In the genomic region with DNA sequence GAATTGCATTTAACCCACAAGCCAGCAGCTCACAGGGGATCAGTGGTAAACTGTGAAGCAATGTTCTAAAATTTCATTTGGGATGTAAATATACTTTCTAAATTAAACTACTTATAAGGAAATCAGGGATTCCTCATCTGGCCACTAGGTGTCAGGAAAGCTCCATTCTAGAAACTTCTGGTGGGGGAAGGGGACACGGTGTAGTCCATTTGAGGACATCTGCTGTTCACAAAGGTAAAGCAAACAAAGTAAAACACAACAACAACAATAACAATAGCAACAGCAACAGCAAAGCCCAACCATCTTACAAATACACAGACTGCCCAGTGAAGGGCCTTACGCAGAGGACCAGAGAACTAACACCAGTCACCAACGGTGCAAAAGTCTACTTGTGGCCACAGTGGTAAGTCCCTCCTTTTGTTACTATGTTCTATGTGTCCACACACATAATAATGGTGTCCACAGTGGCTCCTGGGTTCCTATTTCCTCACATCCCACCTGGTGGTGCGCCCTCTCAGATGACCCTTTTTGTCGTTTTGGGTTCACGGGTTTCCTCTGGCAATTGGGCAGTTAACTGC, we compare ENCODE assay signal across 8 mouse cellular contexts.
A peak's percentile ranks its signal among the peaks of the same experiment; 100 is the strongest.
DNase-seq lines count a peak whose midpoint lies in the region; ATAC-seq and TF ChIP-seq lines count a peak whose summit lies in the region.

No protein-coding gene starts in this region.

- no peaks in the 10 kb centered on the region for H3K36me3 ChIP-seq in hindbrain, embryonic 10.5 days
- no peaks in the 10 kb centered on the region for H3K36me3 ChIP-seq in hindbrain, embryonic 12.5 days
- no peaks in the 10 kb centered on the region for H3K36me3 ChIP-seq in liver, embryonic 14.5 days (replicated peaks; ENCODE audit: control insufficient read depth, insufficient read depth, low read depth)

- H3K4me1 ChIP-seq in hindbrain, embryonic 10.5 days (replicated peaks) = no peaks in the 10 kb centered on the region
- H3K4me1 ChIP-seq in hindbrain, embryonic 12.5 days = no peaks in the 10 kb centered on the region
- no peaks in the 10 kb centered on the region for H3K4me1 ChIP-seq in liver, embryonic 14.5 days (replicated peaks; ENCODE audit: control insufficient read depth in 2 of 2, insufficient read depth in 2 of 2, low read length in 1 of 2)

- no peaks in the 10 kb centered on the region for H3K27me3 ChIP-seq in hindbrain, embryonic 10.5 days (ENCODE audit: insufficient read depth, poor library complexity, severe bottlenecking)
- H3K27me3 ChIP-seq in hindbrain, embryonic 12.5 days = no peaks in the 10 kb centered on the region
- no peaks in the 10 kb centered on the region for H3K27me3 ChIP-seq in liver, embryonic 14.5 days (ENCODE audit: control insufficient read depth, insufficient read depth, low read length)

- H3K4me2 ChIP-seq in hindbrain, embryonic 12.5 days (replicated peaks) = no peak overlapping the region
- H3K4me2 ChIP-seq in liver, embryonic 14.5 days (ENCODE audit: low read depth) = no peak overlapping the region

- WGBS in hindbrain, embryonic 10.5 days = 72% methylated on average over 6 of the region's 6 CpGs
- WGBS in hindbrain, embryonic 12.5 days = 71% methylated on average over 6 of the region's 6 CpGs
- 72% methylated on average over 6 of the region's 6 CpGs for WGBS in liver, embryonic 14.5 days (ENCODE audit: insufficient replicate concordance)

- DNase-seq in hindbrain, embryonic 10.5 days (ENCODE audit: low spot score) = peak; percentile 39
- peak; percentile 52 for DNase-seq in R1 (ENCODE audit: low read depth, low spot score)
- peak; percentile 7 for DNase-seq in fibroblast of lung, adult 2 months (ENCODE audit: low read depth)
- peak; percentile 7 to 31 for DNase-seq in kidney, adult 8-10 months
- DNase-seq in liver, embryonic 14.5 days (ENCODE audit: low read depth in 3 of 3, low spot score in 3 of 3) = no peak
- DNase-seq in retina, postnatal 1 day = peak; percentile 77

- no peaks in the 10 kb centered on the region for H3K9me3 ChIP-seq in hindbrain, embryonic 10.5 days
- H3K9me3 ChIP-seq in hindbrain, embryonic 12.5 days (replicated peaks) = no peaks in the 10 kb centered on the region
- no peaks in the 10 kb centered on the region for H3K9me3 ChIP-seq in liver, embryonic 14.5 days (ENCODE audit: control insufficient read depth, low read length)

- peak; percentile 63 for TF ChIP-seq CTCF in liver, embryonic 14.5 days (IDR thresholded peaks at IDR 0.05; ENCODE audit: low read depth)

- TF ChIP-seq EP300 in liver, embryonic 14.5 days (IDR thresholded peaks at IDR 0.05; ENCODE audit: low read depth) = no peak

- H3K9ac ChIP-seq in hindbrain, embryonic 12.5 days = no peak overlapping the region
- no peak overlapping the region for H3K9ac ChIP-seq in liver, embryonic 14.5 days (replicated peaks)

- no peak for ATAC-seq in hindbrain, embryonic 12.5 days (ENCODE audit: low FRiP score)
- no peak for ATAC-seq in liver, embryonic 14.5 days (ENCODE audit: insufficient read depth)
- ATAC-seq in erythroid progenitor cell, adult 5-6 weeks (replicated peaks; ENCODE audit: low FRiP score, poor library complexity, severe bottlenecking) = no peak

- H3K4me3 ChIP-seq in hindbrain, embryonic 10.5 days = no peak overlapping the region
- H3K4me3 ChIP-seq in hindbrain, embryonic 12.5 days = no peak overlapping the region
- H3K4me3 ChIP-seq in liver, embryonic 14.5 days (ENCODE audit: insufficient read depth in 1 of 2, low read depth in 2 of 2, low read length in 2 of 2) = no peak overlapping the region

- no peak overlapping the region for H3K27ac ChIP-seq in hindbrain, embryonic 10.5 days
- H3K27ac ChIP-seq in hindbrain, embryonic 12.5 days = no peak overlapping the region
- no peak overlapping the region for H3K27ac ChIP-seq in liver, embryonic 14.5 days

Comparison
In these comparisons a context has a peak if more than half of its experiments do, and no peak if none do; other contexts are left out.
1. DNase-seq: peak in hindbrain, embryonic 10.5 days (single experiment), R1 (single experiment), fibroblast of lung, adult 2 months (single experiment), kidney, adult 8-10 months (2 of 2) and retina, postnatal 1 day (single experiment); none in liver, embryonic 14.5 days (0 of 3).